Mouse (Mus musculus) embryonic facial prominence, embryonic 13.5 days (tissue): ENCODE measurements around the gene Ggcx. TPM values are rescaled to one million over a fixed set of nuclear protein-coding genes. Genes with fewer than 3 reads are reported as not detected.

ENCODE experiments used
- ATAC-seq: fragments of 200-750 bp; cut with Nextera tagmentation; 2 replicates; pipeline ENCODE4 v1.8.0; 2017; ENCODE audit warnings: low read depth; ENCODE audit not compliant: insufficient number of reproducible peaks, insufficient read depth, low FRiP score, low TSS enrichment
- H3K27ac ChIP-seq: fragments of 300-500 bp; sonication (generic); 2 replicates; pipeline ENCODE4 v1.5.1; 2015; ENCODE audit warnings: moderate library complexity, mild to moderate bottlenecking, inconsistent platforms
- H3K27me3 ChIP-seq: fragments of 300-500 bp; sonication (generic); 2 replicates; pipeline ENCODE4 v1.6.1; 2015; ENCODE audit warnings: mild to moderate bottlenecking, inconsistent platforms
- H3K36me3 ChIP-seq: fragments of 300-500 bp; sonication (generic); 2 replicates; pipeline ENCODE4 v1.6.1; 2015; ENCODE audit warnings: mild to moderate bottlenecking, inconsistent platforms
- H3K4me1 ChIP-seq: fragments of 300-500 bp; sonication (generic); 2 replicates; pipeline ENCODE4 v1.6.1; 2015; ENCODE audit warnings: inconsistent platforms
- H3K4me2 ChIP-seq: fragments of 300-500 bp; sonication (generic); 2 replicates; pipeline ENCODE4 v1.6.1; 2015; ENCODE audit warnings: moderate library complexity, mild to moderate bottlenecking, inconsistent platforms
- H3K4me3 ChIP-seq: fragments of 300-500 bp; sonication (generic); 2 replicates; pipeline ENCODE4 v1.5.1; 2015; ENCODE audit warnings: mild to moderate bottlenecking, inconsistent platforms
- H3K9ac ChIP-seq: fragments of 300-500 bp; sonication (generic); 2 replicates; pipeline ENCODE4 v1.6.1; 2015; ENCODE audit warnings: mild to moderate bottlenecking, inconsistent platforms
- H3K9me3 ChIP-seq: fragments of 300-500 bp; sonication (generic); 2 replicates; pipeline ENCODE4 v1.6.1; 2016; ENCODE audit warnings: inconsistent platforms
- WGBS: fragments of 180-500 bp; shearing (Covaris S2); methylation state at CpG from one replicate; pipeline ENCODE4 v1.1.7; 2015; ENCODE audit warnings: mixed read lengths; 5-methylcytosine and 5-hydroxymethylcytosine counted together
- polyA plus RNA-seq: library from polyadenylated mRNA; unstranded; fragments of >200 nt; fragmentation: Nextera tagmentation; extraction: Ambion mirVana; gene quantifications from 2 replicates; pipeline ENCODE4 v1.2.1, GENCODE M21; 2015

Gene Ggcx
- 39.1 and 41.5 TPM in 2 replicates for polyA plus RNA-seq

GRCm38 (mm10) chr6:72414076-72414756, at the start of gene Ggcx:
Gene Ggcx, plus strand, starts transcription at chr6:72414308.
- WGBS: 1% methylated on average over 33 of the region's 33 CpGs

GRCm38 (mm10) chr6:72364985-72365384, 49.1 kb upstream of the Ggcx start:
- peaks cover 18% of the 10 kb centered on the region for H3K4me1 ChIP-seq
- no peak overlapping the region for H3K27ac ChIP-seq
- no peaks in the 10 kb centered on the region for H3K27me3 ChIP-seq
- WGBS: 68% methylated on average over 6 of the region's 6 CpGs
- H3K4me2 ChIP-seq: no peak overlapping the region
- H3K9me3 ChIP-seq: no peaks in the 10 kb centered on the region
- H3K9ac ChIP-seq: no peak overlapping the region
- ATAC-seq: no peak
- no peak overlapping the region for H3K4me3 ChIP-seq
- peaks cover 8% of the 10 kb centered on the region; the same call in 1 of the 2 replicates for H3K36me3 ChIP-seq

More at GRCm38 (mm10) chr6:72414076-72414756, at the start of gene Ggcx:
- Histone ChIP-seq H3K9ac (peak within 1 kb of the TSS; percentile 93), H3K9me3 (no peaks in the 10 kb centered on the region), H3K4me3 (peak within 1 kb of the TSS; percentile 86), H3K4me1 (peaks cover 24% of the 10 kb centered on the region), H3K27me3 (no peaks in the 10 kb centered on the region), H3K36me3 (peaks cover 28% of the 10 kb centered on the region), H3K4me2 (peak within 1 kb of the TSS; percentile 77), H3K27ac (peak within 1 kb of the TSS; percentile 66)
- peak; percentile 96 for ATAC-seq

DNA sequence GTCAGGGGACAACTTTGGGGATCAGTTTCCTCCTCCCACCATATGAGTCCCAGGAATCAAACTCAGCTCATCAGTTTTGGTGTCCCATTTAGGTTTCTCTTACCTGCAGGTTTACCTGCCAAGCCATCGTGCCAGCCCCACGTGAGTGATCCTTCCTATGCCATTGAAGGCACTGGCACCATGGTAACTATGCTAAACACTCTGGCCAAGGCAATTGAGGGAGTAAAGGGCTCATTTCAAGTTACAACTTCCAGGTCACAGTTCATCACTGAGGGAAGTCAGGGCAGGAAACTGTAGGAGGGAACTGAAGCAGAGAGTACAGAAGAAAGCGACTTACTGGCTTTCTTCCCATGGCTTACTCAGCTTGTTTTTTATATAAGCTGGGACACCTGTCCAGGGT, 47.8 kb upstream of the Ggcx start:
- H3K27ac ChIP-seq: no peak overlapping the region
- H3K9ac ChIP-seq: no peak overlapping the region
- no peak overlapping the region for H3K4me3 ChIP-seq
- no peaks in the 10 kb centered on the region for H3K27me3 ChIP-seq
- no peaks in the 10 kb centered on the region for H3K9me3 ChIP-seq
- H3K4me1 ChIP-seq: peaks cover 14% of the 10 kb centered on the region
- WGBS: 61% methylated on average over 3 of the region's 3 CpGs
- ATAC-seq: no peak
- H3K4me2 ChIP-seq: no peak overlapping the region
- H3K36me3 ChIP-seq: no peaks in the 10 kb centered on the region

DNA sequence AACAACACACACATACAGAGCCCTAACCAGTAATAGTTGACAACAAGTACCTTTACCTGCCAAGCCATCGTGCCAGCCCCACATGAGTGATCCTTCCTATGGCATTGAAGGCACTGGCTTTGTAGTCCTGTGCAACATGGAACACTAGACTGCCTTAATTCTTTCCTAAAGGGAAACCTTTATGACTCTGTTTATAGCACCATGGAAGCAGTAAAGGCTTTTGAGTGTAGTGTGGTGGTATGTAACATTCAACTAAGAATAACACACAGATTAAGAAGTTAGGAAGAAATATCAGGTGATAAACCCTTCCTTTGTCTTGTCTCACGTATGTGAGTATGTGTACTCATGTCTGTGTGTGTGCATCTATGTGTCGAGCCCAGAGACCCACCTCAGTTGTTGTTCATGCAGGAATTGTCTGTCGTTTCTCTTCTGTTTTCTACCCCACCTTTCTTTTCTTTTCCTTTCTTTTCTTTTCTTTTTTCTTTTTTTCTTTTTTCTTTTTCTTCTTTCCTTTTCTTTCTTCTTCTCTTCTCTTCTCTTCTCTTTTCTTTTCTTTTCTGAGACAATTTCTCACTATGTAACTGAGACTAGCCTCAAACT, 47.2 kb upstream of the Ggcx start, which contains the start of gene Rnf181:
Gene Rnf181 (minus strand): TSS at position 113 of the 600 bp plus-strand sequence.
- 71% methylated on average over 4 of the region's 4 CpGs for WGBS
- no peaks in the 10 kb centered on the region for H3K36me3 ChIP-seq

DNA sequence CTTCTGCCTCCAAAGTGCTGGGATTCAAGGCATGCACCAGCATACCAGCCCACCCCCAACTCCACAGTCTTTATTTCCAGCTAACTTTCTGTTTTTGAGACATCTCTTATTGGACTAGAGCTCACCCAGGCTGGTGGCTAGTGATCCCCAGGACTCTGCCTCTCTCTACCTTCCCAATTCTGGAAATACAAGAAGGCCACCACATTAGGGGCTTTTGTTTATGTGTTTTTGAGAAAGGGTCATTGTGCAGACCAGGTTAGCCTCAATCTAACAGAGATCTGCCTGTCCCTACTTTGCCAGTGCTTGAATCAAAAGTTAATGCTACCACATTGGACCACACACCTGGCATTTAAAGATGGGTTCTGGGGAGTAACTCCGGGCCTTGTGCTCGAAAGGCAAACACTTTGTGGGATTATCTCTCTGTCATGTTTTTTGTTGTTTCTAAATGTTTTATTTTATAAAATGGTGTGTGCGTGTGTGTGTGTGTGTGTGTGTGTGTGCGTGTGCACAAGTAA, 46.6 kb upstream of the Ggcx start:
- ATAC-seq: no peak
- Histone ChIP-seq H3K36me3 (no peaks in the 10 kb centered on the region), H3K27me3 (no peaks in the 10 kb centered on the region), H3K4me3 (no peak overlapping the region), H3K4me2 (no peak overlapping the region), H3K27ac (no peak overlapping the region), H3K9ac (no peak overlapping the region), H3K9me3 (no peaks in the 10 kb centered on the region), H3K4me1 (peaks cover 13% of the 10 kb centered on the region)
- 71% methylated on average over 4 of the region's 4 CpGs for WGBS

More for the DNA sequence above, 47.2 kb upstream of the Ggcx start, which contains the start of gene Rnf181:
- Histone ChIP-seq H3K9ac (no peak within 1 kb of the TSS), H3K4me3 (no peak within 1 kb of the TSS), H3K9me3 (no peaks in the 10 kb centered on the region), H3K27me3 (no peaks in the 10 kb centered on the region), H3K27ac (no peak within 1 kb of the TSS), H3K4me2 (no peak within 1 kb of the TSS), H3K4me1 (peaks cover 13% of the 10 kb centered on the region)
- no peak for ATAC-seq

- H3K27ac ChIP-seq: no peak overlapping the region
- WGBS: 85% methylated on average over 4 of the region's 4 CpGs
- H3K36me3 ChIP-seq: no peaks in the 10 kb centered on the region
- ATAC-seq: no peak
- H3K4me1 ChIP-seq: peaks cover 9% of the 10 kb centered on the region; the same call in 1 of the 2 replicates
- no peaks in the 10 kb centered on the region for H3K9me3 ChIP-seq
- no peak overlapping the region for H3K9ac ChIP-seq
- no peak overlapping the region for H3K4me2 ChIP-seq
- no peak overlapping the region for H3K4me3 ChIP-seq
- H3K27me3 ChIP-seq: no peaks in the 10 kb centered on the region
Observed at GRCm38 (mm10) chr6:72369557-72369956, 44.6 kb upstream of the Ggcx start.

DNA sequence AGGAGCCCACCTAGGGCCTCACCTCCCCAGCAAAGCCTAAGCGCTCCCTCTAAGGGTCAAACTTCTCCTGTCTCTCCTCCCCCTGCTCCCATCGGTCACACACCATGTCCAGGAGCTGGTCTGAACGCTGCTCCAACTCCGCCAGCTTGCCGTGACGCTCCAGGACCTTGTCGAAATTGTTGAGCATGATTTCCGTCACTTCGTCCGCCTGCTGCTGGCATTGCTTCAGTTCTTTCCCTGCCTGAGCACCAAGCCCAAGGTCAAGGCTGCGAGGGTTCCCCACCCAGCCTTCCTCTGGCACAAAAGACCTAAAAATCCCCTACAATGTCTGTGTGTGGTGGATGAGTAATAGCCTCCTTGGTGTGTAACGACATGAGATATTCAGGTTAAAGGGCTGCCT, 44.0 kb upstream of the Ggcx start:
- 0 out of 2 replicates have a peak overlapping the region, but pooled peaks have one; percentile 11 for H3K9ac ChIP-seq
- WGBS: 87% methylated on average over 12 of the region's 12 CpGs
- no peak overlapping the region for H3K4me2 ChIP-seq
- H3K9me3 ChIP-seq: no peaks in the 10 kb centered on the region
- H3K4me3 ChIP-seq: no peak overlapping the region
- peaks cover 9% of the 10 kb centered on the region; the same call in 1 of the 2 replicates for H3K4me1 ChIP-seq
- no peak overlapping the region for H3K27ac ChIP-seq
- no peak for ATAC-seq
- no peaks in the 10 kb centered on the region for H3K36me3 ChIP-seq
- no peaks in the 10 kb centered on the region for H3K27me3 ChIP-seq

DNA sequence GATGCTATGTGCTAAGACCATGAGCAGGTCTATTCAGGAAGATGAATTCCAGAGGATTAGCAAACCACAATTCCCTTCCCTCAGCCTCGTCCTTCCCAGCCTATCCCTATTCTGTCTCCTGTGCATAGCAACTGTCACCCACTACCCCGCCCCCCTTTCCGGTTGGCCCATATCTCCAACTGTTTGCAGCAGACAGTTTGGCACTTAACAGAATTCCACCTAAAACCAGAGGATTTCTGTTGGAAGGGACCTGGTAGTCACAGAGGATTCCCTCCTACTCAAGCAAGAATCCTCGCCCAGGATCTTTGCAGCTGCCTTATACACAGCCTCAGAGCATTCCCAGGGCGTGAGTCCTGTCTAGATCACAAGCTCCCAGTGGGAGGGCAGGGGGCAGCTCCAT, 43.0 kb upstream of the Ggcx start:
- no peaks in the 10 kb centered on the region for H3K36me3 ChIP-seq
- H3K27ac ChIP-seq: peak overlapping the region; percentile 68
- 0 out of 2 replicates have a peak overlapping the region, but pooled peaks have one; percentile 27 for H3K9ac ChIP-seq
- peak; percentile 71; the same call in 1 of the 2 replicates for ATAC-seq
- H3K4me2 ChIP-seq: no peak overlapping the region
- 43% methylated on average over 5 of the region's 5 CpGs for WGBS
- peaks cover 9% of the 10 kb centered on the region; the same call in 1 of the 2 replicates for H3K4me1 ChIP-seq
- H3K9me3 ChIP-seq: no peaks in the 10 kb centered on the region
- no peaks in the 10 kb centered on the region for H3K27me3 ChIP-seq
- H3K4me3 ChIP-seq: no peak overlapping the region

DNA sequence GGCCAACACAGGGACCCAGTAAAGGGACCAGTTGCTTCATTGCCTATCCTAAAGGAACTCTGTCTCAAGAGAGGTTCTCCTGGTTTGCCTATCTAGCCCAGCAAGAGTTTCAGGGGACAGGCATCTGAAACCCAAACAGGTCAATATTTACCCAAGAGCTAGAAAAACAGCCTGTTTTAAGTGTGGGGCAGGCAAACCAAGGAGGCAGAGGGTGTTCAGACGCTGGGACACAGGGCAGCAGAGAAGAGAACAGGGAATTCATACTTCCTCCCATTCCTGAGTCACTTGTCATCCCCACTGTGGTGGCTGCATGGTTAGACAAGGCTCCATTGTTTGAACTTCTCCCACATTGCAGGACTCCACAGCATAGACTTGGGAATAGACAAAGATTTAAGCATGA, 42.5 kb upstream of the Ggcx start:
- Histone ChIP-seq H3K9ac (0 out of 2 replicates have a peak overlapping the region, but pooled peaks have one; percentile 27), H3K4me2 (no peak overlapping the region), H3K27me3 (no peaks in the 10 kb centered on the region), H3K27ac (peak overlapping the region; percentile 68), H3K36me3 (no peaks in the 10 kb centered on the region), H3K4me1 (peaks cover 9% of the 10 kb centered on the region; the same call in 1 of the 2 replicates), H3K9me3 (no peaks in the 10 kb centered on the region), H3K4me3 (no peak overlapping the region)
- 4% methylated on average over 1 of the region's 1 CpGs for WGBS
- ATAC-seq: no peak

- no peaks in the 10 kb centered on the region for H3K27me3 ChIP-seq
- no peak overlapping the region for H3K4me2 ChIP-seq
- no peaks in the 10 kb centered on the region for H3K9me3 ChIP-seq
- H3K27ac ChIP-seq: no peak overlapping the region
- peaks cover 9% of the 10 kb centered on the region; the same call in 1 of the 2 replicates for H3K4me1 ChIP-seq
- no peak overlapping the region for H3K9ac ChIP-seq
- ATAC-seq: no peak
- no peak overlapping the region for H3K4me3 ChIP-seq
- 86% methylated on average over 4 of the region's 4 CpGs for WGBS
- H3K36me3 ChIP-seq: no peaks in the 10 kb centered on the region
Observed at GRCm38 (mm10) chr6:72373184-72373583, 40.9 kb upstream of the Ggcx start.

DNA sequence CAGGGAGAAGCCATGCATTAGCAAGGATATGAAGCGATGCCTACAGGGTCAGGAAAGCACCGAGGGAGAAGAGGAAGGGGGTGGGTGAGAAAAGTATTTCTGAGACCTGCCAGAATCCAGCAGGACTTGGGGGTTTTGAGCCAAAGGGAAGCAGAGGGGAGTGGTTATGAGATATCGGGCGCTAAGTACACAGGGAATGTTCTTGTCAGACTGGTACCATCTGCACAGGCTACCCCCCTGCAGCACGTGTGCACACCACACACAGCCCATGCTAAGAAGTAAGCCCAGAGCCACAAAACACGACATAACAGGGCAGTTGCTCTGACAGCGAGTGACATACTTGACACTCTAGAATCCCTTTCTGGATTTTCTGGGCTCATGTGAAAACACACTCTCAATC, 39.9 kb upstream of the Ggcx start:
- Histone ChIP-seq H3K4me3 (no peak overlapping the region), H3K36me3 (no peaks in the 10 kb centered on the region), H3K9ac (no peak overlapping the region), H3K9me3 (no peaks in the 10 kb centered on the region), H3K4me1 (peaks cover 9% of the 10 kb centered on the region; the same call in 1 of the 2 replicates), H3K27ac (no peak overlapping the region), H3K4me2 (no peak overlapping the region), H3K27me3 (peaks cover under 1% of the 10 kb centered on the region)
- 55% methylated on average over 7 of the region's 7 CpGs for WGBS
- no peak for ATAC-seq
